16 mouse cellular contexts compared by ENCODE assay signal in the genomic region with DNA sequence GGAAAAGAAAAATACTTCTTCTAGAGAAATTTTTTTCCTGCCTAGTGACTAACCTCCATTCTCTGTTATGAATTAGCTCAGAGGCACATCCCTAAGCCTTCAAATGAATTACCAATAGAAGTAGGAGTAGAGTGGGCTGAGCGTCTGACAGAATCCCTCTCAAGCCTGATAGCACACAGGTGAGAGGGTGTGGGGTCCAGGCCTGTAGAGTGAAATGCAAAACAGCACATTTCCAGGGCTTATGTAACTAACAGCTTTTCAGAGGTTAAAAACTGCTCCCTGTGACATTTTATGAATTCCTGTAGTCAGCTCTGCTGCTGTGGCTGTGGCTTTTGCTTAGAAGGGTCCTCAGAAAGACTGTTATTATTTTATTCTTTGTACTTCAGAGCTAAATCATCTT.
"Had no signal": no experiment of that assay in that cellular context is flagged by ENCODE, and none has a peak within 500 bp of the region (broad histone marks: within the 10 kb centered on the region; RNA-seq: fewer than 3 reads in every experiment).

No protein-coding gene starts in this region.

- H3K4me3 ChIP-seq: lung, embryonic 15.5 days; megakaryocyte, embryonic 14.5 days; midbrain, embryonic 13.5 days; midbrain, embryonic 15.5 days; neural tube, embryonic 12.5 days; stomach, embryonic 15.5 days had no signal

- DNase-seq: liver, postnatal 0 days; lung, adult 2 months; lung, postnatal 14 days; lung, postnatal 36 days; right cerebral cortex, postnatal 25 days; thymus, adult 2 months; thymus, postnatal 25 days; thymus, postnatal 4 days had no signal

- H3K27ac ChIP-seq: lung, embryonic 15.5 days; macrophage; midbrain, embryonic 13.5 days; midbrain, embryonic 15.5 days; neural tube, embryonic 12.5 days; stomach, embryonic 15.5 days; stomach, postnatal 0 days had no signal
